Mouse (Mus musculus): ENCODE results near the gene Rcn1.

Gene Rcn1

GRCm38 (mm10) chr2:105394375-105394774 lies 4.7 kb downstream of the Rcn1 start:
- DNase-seq (ENCODE audit: low spot score), result no peak

GRCm38 (mm10) chr2:105392514-105392913 lies 6.6 kb downstream of the Rcn1 start:
- no peak for DNase-seq (ENCODE audit: low spot score)

- DNase-seq (ENCODE audit: low spot score), result no peak
These were observed 7.7 kb downstream of the Rcn1 start for GRCm38 (mm10) chr2:105391414-105391784.

- no peak for DNase-seq (ENCODE audit: low spot score)
These were observed 8.3 kb downstream of the Rcn1 start for GRCm38 (mm10) chr2:105390653-105391413.

- no peak for DNase-seq (ENCODE audit: low spot score)
These were observed 9.9 kb downstream of the Rcn1 start for GRCm38 (mm10) chr2:105389007-105389890.

- DNase-seq (ENCODE audit: low spot score), result no peak
These were observed 12.7 kb downstream of the Rcn1 start for GRCm38 (mm10) chr2:105386418-105386817.

GRCm38 (mm10) chr2:105384998-105385397 lies 14.1 kb downstream of the Rcn1 start:
- DNase-seq (ENCODE audit: low spot score), result no peak

GRCm38 (mm10) chr2:105383063-105383462 lies 16.1 kb downstream of the Rcn1 start:
- no peak for DNase-seq (ENCODE audit: low spot score)

- DNase-seq (ENCODE audit: low spot score), result no peak
These were observed 18.3 kb downstream of the Rcn1 start for GRCm38 (mm10) chr2:105380757-105381319.

- no peak for DNase-seq (ENCODE audit: low spot score)
These were observed 19.4 kb downstream of the Rcn1 start for GRCm38 (mm10) chr2:105379682-105380081.

GRCm38 (mm10) chr2:105375705-105376104 lies 23.4 kb downstream of the Rcn1 start:
- DNase-seq (ENCODE audit: low spot score), result no peak

GRCm38 (mm10) chr2:105375261-105375660 lies 23.9 kb downstream of the Rcn1 start:
- DNase-seq (ENCODE audit: low spot score), result no peak

GRCm38 (mm10) chr2:105373658-105374057 lies 25.5 kb downstream of the Rcn1 start:
- no peak for DNase-seq (ENCODE audit: low spot score)

GRCm38 (mm10) chr2:105372727-105373126 lies 26.4 kb downstream of the Rcn1 start:
- DNase-seq (ENCODE audit: low spot score), result no peak

- DNase-seq (ENCODE audit: low spot score), result no peak
These were observed 27.0 kb downstream of the Rcn1 start for GRCm38 (mm10) chr2:105372156-105372555.

GRCm38 (mm10) chr2:105370698-105371097 lies 28.4 kb downstream of the Rcn1 start:
- peak; percentile 41 for DNase-seq (ENCODE audit: low spot score)

GRCm38 (mm10) chr2:105370240-105370639 lies 28.9 kb downstream of the Rcn1 start:
- peak; percentile 52 for DNase-seq (ENCODE audit: low spot score)

GRCm38 (mm10) chr2:105367623-105368022 lies 31.5 kb downstream of the Rcn1 start:
- DNase-seq (ENCODE audit: low spot score), result no peak

- no peak for DNase-seq (ENCODE audit: low spot score)
These were observed 41.1 kb downstream of the Rcn1 start for GRCm38 (mm10) chr2:105358040-105358439.

- DNase-seq (ENCODE audit: low spot score), result no peak
These were observed 42.3 kb downstream of the Rcn1 start for GRCm38 (mm10) chr2:105356791-105357190.

GRCm38 (mm10) chr2:105348886-105349285 lies 50.2 kb downstream of the Rcn1 start:
- no peak for DNase-seq (ENCODE audit: low spot score)

- DNase-seq (ENCODE audit: low spot score), result peak; percentile 58
These were observed 59.1 kb downstream of the Rcn1 start for GRCm38 (mm10) chr2:105339993-105340392.
